ENCODE assay signal across 1 mouse cellular context in genomic region chr12:84284885-84285592, GRCm38 (mm10).
TF ChIP-seq lines count a peak whose summit lies in the region.

TSS of gene Ptgr2 (plus strand) at chr12:84285232.

TF ChIP-seq in MEL, 35 proteins besides CTCF, POLR2A, EP300 and RAD21 (continued from another document):
- TF ChIP-seq RCOR1 (IDR thresholded peaks at IDR 0.05; ENCODE audit: low read depth, low read length) (no peak; the same call in 1 of the 2 replicates), MYB (IDR thresholded peaks at IDR 0.05; ENCODE audit: low read depth, low read length) (no peak), BHLHE40 (IDR thresholded peaks at IDR 0.05; ENCODE audit: borderline replicate concordance, low read depth, low read length) (no peak), HCFC1 (IDR thresholded peaks at IDR 0.05; ENCODE audit: low read depth, low read length) (peak; percentile 86), MAZ (IDR thresholded peaks at IDR 0.05; ENCODE audit: low read depth, low read length) (peak; percentile 70; the same call in 1 of the 2 replicates), ZC3H11A (IDR thresholded peaks at IDR 0.05; ENCODE audit: low read depth, low read length) (no peak)
